Mouse (Mus musculus): ENCODE measurements at regions not wholly inside any gene's neighbourhood (a gene's known extent, or its start where the extent isn't known, plus 50 kb on each side); places are given as distances from the start of the nearest gene placed in this dataset.

- TF ChIP-seq EP300 (IDR thresholded peaks at IDR 0.05; ENCODE audit: low read depth) (no peak), CTCF (IDR thresholded peaks at IDR 0.05; ENCODE audit: low read depth) (no peak)
Measured at GRCm38 (mm10) chr15:62644296-62644695, 1200.7 kb downstream of the Gsdmc2 start.
